Mouse (Mus musculus): ENCODE measurements around the gene 4930558C23Rik.
A peak's percentile ranks its signal among the peaks of the same experiment; 100 is the strongest.
"Not testable (repeated sequence)": the region's sequence is repeated elsewhere in the genome, so short reads cannot be mapped to it uniquely, and the experiment has no call there.

Gene 4930558C23Rik

GRCm38 (mm10) chr3:95402741-95403140, at the start of gene 4930558C23Rik:
Gene 4930558C23Rik (minus strand): TSS chr3:95402841.
- no peak for DNase-seq (ENCODE audit: low read depth, low spot score)

- no peak for DNase-seq (ENCODE audit: low read depth, low spot score)
These were observed 48.3 kb upstream of the 4930558C23Rik start for GRCm38 (mm10) chr3:95450915-95451314.

GRCm38 (mm10) chr3:95450408-95450807, 47.8 kb upstream of the 4930558C23Rik start:
- DNase-seq (ENCODE audit: low read depth, low spot score) = peak; percentile 24

- no peak for DNase-seq (ENCODE audit: low read depth, low spot score)
These were observed 42.7 kb upstream of the 4930558C23Rik start for GRCm38 (mm10) chr3:95445311-95445710.

GRCm38 (mm10) chr3:95442406-95443117, 39.9 kb upstream of the 4930558C23Rik start:
- DNase-seq (ENCODE audit: low read depth, low spot score) = no peak

GRCm38 (mm10) chr3:95439670-95440069, 37.0 kb upstream of the 4930558C23Rik start:
- DNase-seq (ENCODE audit: low read depth, low spot score) = no peak

GRCm38 (mm10) chr3:95438636-95439035, 36.0 kb upstream of the 4930558C23Rik start:
- not testable (repeated sequence) for DNase-seq (ENCODE audit: low read depth, low spot score)

- DNase-seq (ENCODE audit: low read depth, low spot score) = no peak
These were observed 32.9 kb upstream of the 4930558C23Rik start for GRCm38 (mm10) chr3:95435561-95435960.

GRCm38 (mm10) chr3:95434983-95435370, 32.3 kb upstream of the 4930558C23Rik start:
- no peak for DNase-seq (ENCODE audit: low read depth, low spot score)

- peak; percentile 92 for DNase-seq (ENCODE audit: low read depth, low spot score)
These were observed 31.7 kb upstream of the 4930558C23Rik start, which contains the start of gene Arnt for GRCm38 (mm10) chr3:95434136-95434982. Gene Arnt (plus strand): TSS chr3:95434388.

- DNase-seq (ENCODE audit: low read depth, low spot score) = no peak
These were observed 30.8 kb upstream of the 4930558C23Rik start for GRCm38 (mm10) chr3:95433301-95433915.

GRCm38 (mm10) chr3:95428423-95428822, 25.8 kb upstream of the 4930558C23Rik start:
- DNase-seq (ENCODE audit: low read depth, low spot score) = not testable (repeated sequence)

- DNase-seq (ENCODE audit: low read depth, low spot score) = not testable (repeated sequence)
These were observed 25.2 kb upstream of the 4930558C23Rik start for GRCm38 (mm10) chr3:95427891-95428238.

GRCm38 (mm10) chr3:95427117-95427890, 24.7 kb upstream of the 4930558C23Rik start:
- DNase-seq (ENCODE audit: low read depth, low spot score) = not testable (repeated sequence)

GRCm38 (mm10) chr3:95426476-95426875, 23.8 kb upstream of the 4930558C23Rik start:
- not testable (repeated sequence) for DNase-seq (ENCODE audit: low read depth, low spot score)

GRCm38 (mm10) chr3:95417866-95418265, 15.2 kb upstream of the 4930558C23Rik start:
- DNase-seq (ENCODE audit: low read depth, low spot score) = no peak

- DNase-seq (ENCODE audit: low read depth, low spot score) = no peak
These were observed 9.6 kb upstream of the 4930558C23Rik start for GRCm38 (mm10) chr3:95412268-95412667.

GRCm38 (mm10) chr3:95408852-95409251, 6.2 kb upstream of the 4930558C23Rik start:
- no peak for DNase-seq (ENCODE audit: low read depth, low spot score)

GRCm38 (mm10) chr3:95407728-95408127, 5.1 kb upstream of the 4930558C23Rik start:
- no peak for DNase-seq (ENCODE audit: low read depth, low spot score)

- DNase-seq (ENCODE audit: low read depth, low spot score) = no peak
These were observed 8.3 kb downstream of the 4930558C23Rik start for GRCm38 (mm10) chr3:95394385-95394784.

GRCm38 (mm10) chr3:95385401-95386075, 17.1 kb downstream of the 4930558C23Rik start:
- no peak for DNase-seq (ENCODE audit: low read depth, low spot score)
